Mouse (Mus musculus) MEL (cell line): ENCODE results near the gene Macc1. TPM values are rescaled to one million over a fixed set of nuclear protein-coding genes. Genes with fewer than 3 reads are reported as not detected.

Experiments used
- DNase-seq: peaks from one replicate; pipeline ENCODE4 v3.0.0; 2011; ENCODE audit warnings: low read depth, low spot score
- H3K27ac ChIP-seq: 2 replicates; pipeline ENCODE4 v1.5.1; 2012; ENCODE audit warnings: low read depth, mild to moderate bottlenecking, control low read depth, low read length, moderate library complexity; ENCODE audit not compliant: control insufficient read depth
- H3K27me3 ChIP-seq, 2 experiments: fragments of 150-350 bp in 1 of 2; sonication (generic) in 1 of 2; 2 replicates each; pipeline ENCODE4 v1.6.1; 2012; ENCODE audit warnings: low read length in 2 of 2, mild to moderate bottlenecking in 2 of 2, improper control_type of control experiment in 1 of 2, moderate library complexity in 1 of 2; ENCODE audit not compliant: insufficient read depth in 2 of 2, control insufficient read depth in 1 of 2
- H3K36me3 ChIP-seq, 2 experiments: 2 replicates each; pipeline ENCODE4 v1.6.1; 2012 to 2014; ENCODE audit warnings: low read length in 2 of 2, improper control_type of control experiment in 1 of 2, inconsistent platforms in 1 of 2, mild to moderate bottlenecking in 1 of 2; ENCODE audit not compliant: insufficient read depth in 2 of 2, control insufficient read depth in 1 of 2
- H3K4me1 ChIP-seq, 2 experiments: fragments of 150-350 bp in 1 of 2; sonication (generic) in 1 of 2; 2 replicates each; pipeline ENCODE4 v1.6.1; 2012; ENCODE audit warnings: low read length in 2 of 2, improper control_type of control experiment in 1 of 2, mild to moderate bottlenecking in 1 of 2; ENCODE audit not compliant: insufficient read depth in 2 of 2, control insufficient read depth in 1 of 2
- H3K4me3 ChIP-seq, 2 experiments: fragments of 150-350 bp in 1 of 2; sonication (generic) in 1 of 2; 2 replicates each; pipeline ENCODE4 v1.5.1; 2012; ENCODE audit warnings: low read depth in 2 of 2, low read length in 2 of 2, mild to moderate bottlenecking in 2 of 2, moderate library complexity in 2 of 2, control low read depth in 1 of 2, improper control_type of control experiment in 1 of 2; ENCODE audit not compliant: control insufficient read depth in 1 of 2, insufficient read depth in 1 of 2
- H3K79me2 ChIP-seq: 2 replicates; pipeline ENCODE4 v1.6.1; 2012; ENCODE audit warnings: mild to moderate bottlenecking, low read length, moderate library complexity; ENCODE audit not compliant: control insufficient read depth, poor library complexity, insufficient read depth
- H3K9ac ChIP-seq: 2 replicates; pipeline ENCODE4 v1.6.1; 2012; ENCODE audit warnings: low read depth, mild to moderate bottlenecking, control low read depth, low read length, moderate library complexity; ENCODE audit not compliant: control insufficient read depth, poor library complexity, severe bottlenecking
- H3K9me3 ChIP-seq: fragments of 150-350 bp; sonication (generic); replicated peaks from 2 replicates; pipeline ENCODE4 v1.6.1; 2012; ENCODE audit warnings: mild to moderate bottlenecking, low read length, improper control_type of control experiment, moderate library complexity; ENCODE audit not compliant: insufficient read depth
- BHLHE40 ChIP-seq: IDR thresholded peaks from 2 replicates; pipeline ENCODE4 v1.6.1; 2012; ENCODE audit warnings: low read depth, mild to moderate bottlenecking, inconsistent platforms, low read length, improper control_type of control experiment, borderline replicate concordance
- CHD1 ChIP-seq: IDR thresholded peaks from 2 replicates; pipeline ENCODE4 v1.6.1; 2012; ENCODE audit warnings: low read depth, mild to moderate bottlenecking, inconsistent platforms, low read length, improper control_type of control experiment
- CTCF ChIP-seq, 3 experiments: IDR thresholded peaks in 2 of 3; conservative IDR thresholded peaks in 1 of 3; 2 replicates each; pipeline ENCODE4 v1.5.1; 2011 to 2012; ENCODE audit warnings: low read length in 3 of 3, low read depth in 2 of 3, mild to moderate bottlenecking in 2 of 3, improper control_type of control experiment in 1 of 3, inconsistent platforms in 1 of 3, mixed read lengths in 1 of 3, moderate library complexity in 1 of 3; ENCODE audit not compliant: control insufficient read depth in 1 of 3, insufficient read depth in 1 of 3, poor library complexity in 1 of 3, severe bottlenecking in 1 of 3
- E2F4 ChIP-seq: IDR thresholded peaks from 2 replicates; pipeline ENCODE4 v1.6.1; 2011; ENCODE audit warnings: low read depth, low read length, improper control_type of control experiment, borderline replicate concordance
- EP300 ChIP-seq, 2 experiments: IDR thresholded peaks; 2 replicates each; pipeline ENCODE4 v1.6.1; 2011; ENCODE audit warnings: improper control_type of control experiment in 2 of 2, low read length in 2 of 2, low read depth in 1 of 2, mild to moderate bottlenecking in 1 of 2
- ETS1 ChIP-seq: IDR thresholded peaks from 2 replicates; pipeline ENCODE4 v1.6.1; 2012; ENCODE audit warnings: low read depth, mild to moderate bottlenecking, inconsistent platforms, low read length, improper control_type of control experiment, moderate library complexity
- HCFC1 ChIP-seq: IDR thresholded peaks from 2 replicates; pipeline ENCODE4 v1.6.1; 2012; ENCODE audit warnings: low read depth, mild to moderate bottlenecking, inconsistent platforms, low read length, improper control_type of control experiment, moderate library complexity
- JUND ChIP-seq: IDR thresholded peaks from 2 replicates; pipeline ENCODE4 v1.6.1; 2011; ENCODE audit warnings: low read depth, mild to moderate bottlenecking, improper control_type of control experiment, low read length
- KAT2A ChIP-seq: conservative IDR thresholded peaks from 2 replicates; pipeline ENCODE4 v1.6.1; 2012; ENCODE audit warnings: low read depth, low read length, improper control_type of control experiment, inconsistent platforms
- MAFK ChIP-seq: IDR thresholded peaks from 2 replicates; pipeline ENCODE4 v1.6.1; 2011; ENCODE audit warnings: low read depth, mild to moderate bottlenecking, low read length, improper control_type of control experiment, borderline replicate concordance
- MAX ChIP-seq: IDR thresholded peaks from 2 replicates; pipeline ENCODE4 v1.6.1; 2011; ENCODE audit warnings: low read length, improper control_type of control experiment
- MAZ ChIP-seq: IDR thresholded peaks from 2 replicates; pipeline ENCODE4 v1.6.1; 2012; ENCODE audit warnings: low read depth, mild to moderate bottlenecking, inconsistent platforms, low read length, improper control_type of control experiment
- MEF2A ChIP-seq: IDR thresholded peaks from 2 replicates; pipeline ENCODE4 v1.6.1; 2014; ENCODE audit warnings: low read depth, mild to moderate bottlenecking, inconsistent platforms, low read length, improper control_type of control experiment; ENCODE audit not compliant: poor library complexity, insufficient replicate concordance, severe bottlenecking; ENCODE audit errors: extremely low read depth
- MXI1 ChIP-seq: IDR thresholded peaks from 2 replicates; pipeline ENCODE4 v1.6.1; 2011; ENCODE audit warnings: mild to moderate bottlenecking, low read depth, low read length, improper control_type of control experiment
- MYB ChIP-seq: IDR thresholded peaks from 2 replicates; pipeline ENCODE4 v1.6.1; 2011; ENCODE audit warnings: mild to moderate bottlenecking, low read depth, low read length, improper control_type of control experiment
- MYC ChIP-seq: IDR thresholded peaks from 2 replicates; pipeline ENCODE4 v1.6.1; 2011; ENCODE audit warnings: low read depth, mild to moderate bottlenecking, low read length, improper control_type of control experiment, moderate library complexity
- NELFE ChIP-seq: IDR thresholded peaks from 2 replicates; pipeline ENCODE4 v1.6.1; 2011; ENCODE audit warnings: low read depth, low read length, improper control_type of control experiment
- POLR2AphosphoS2 ChIP-seq: IDR thresholded peaks from 2 replicates; pipeline ENCODE4 v1.6.1; 2011; ENCODE audit warnings: low read length, improper control_type of control experiment
- RCOR1 ChIP-seq: IDR thresholded peaks from 2 replicates; pipeline ENCODE4 v1.6.1; 2012; ENCODE audit warnings: low read depth, mild to moderate bottlenecking, inconsistent platforms, low read length, improper control_type of control experiment
- SIN3A ChIP-seq: IDR thresholded peaks from 2 replicates; pipeline ENCODE4 v1.6.1; 2012; ENCODE audit warnings: low read length, improper control_type of control experiment, inconsistent platforms
- SMC3 ChIP-seq: IDR thresholded peaks from 2 replicates; pipeline ENCODE4 v1.6.1; 2011; ENCODE audit warnings: low read depth, low read length, improper control_type of control experiment
- TBP ChIP-seq: IDR thresholded peaks from 2 replicates; pipeline ENCODE4 v1.8.0; 2011; ENCODE audit warnings: low read depth, low read length, improper control_type of control experiment
- TCF12 ChIP-seq: IDR thresholded peaks from 2 replicates; pipeline ENCODE4 v1.6.1; 2014; ENCODE audit warnings: low read depth, mild to moderate bottlenecking, inconsistent platforms, low read length, improper control_type of control experiment, moderate library complexity
- UBTF ChIP-seq: IDR thresholded peaks from 2 replicates; pipeline ENCODE4 v1.6.1; 2012; ENCODE audit warnings: low read depth, mild to moderate bottlenecking, inconsistent platforms, low read length, improper control_type of control experiment, moderate library complexity, borderline replicate concordance; ENCODE audit not compliant: insufficient read depth
- polyA plus RNA-seq, 2 experiments: library from polyadenylated mRNA; stranded (reverse) in 1 of 2; unstranded in 1 of 2; fragments of >175 nt in 1 of 2; fragments of >200 nt in 1 of 2; gene quantifications; 2 replicates each; pipeline versions ENCODE4 v1.2.1 to v1.2.4; 2012; ENCODE audit warnings: low replicate concordance in 2 of 2, low read depth in 1 of 2; ENCODE audit not compliant: insufficient read length in 2 of 2, insufficient read depth in 1 of 2, missing spikeins in 1 of 2
- total RNA-seq: library from RNA; depleted of rRNA; stranded (reverse); fragments of 300-350 nt; gene quantifications from 2 replicates; pipeline ENCODE4 v1.2.3, GENCODE M21; 2012

Gene Macc1
- total and polyA plus RNA-seq, 3 experiments, result not detected

DNA sequence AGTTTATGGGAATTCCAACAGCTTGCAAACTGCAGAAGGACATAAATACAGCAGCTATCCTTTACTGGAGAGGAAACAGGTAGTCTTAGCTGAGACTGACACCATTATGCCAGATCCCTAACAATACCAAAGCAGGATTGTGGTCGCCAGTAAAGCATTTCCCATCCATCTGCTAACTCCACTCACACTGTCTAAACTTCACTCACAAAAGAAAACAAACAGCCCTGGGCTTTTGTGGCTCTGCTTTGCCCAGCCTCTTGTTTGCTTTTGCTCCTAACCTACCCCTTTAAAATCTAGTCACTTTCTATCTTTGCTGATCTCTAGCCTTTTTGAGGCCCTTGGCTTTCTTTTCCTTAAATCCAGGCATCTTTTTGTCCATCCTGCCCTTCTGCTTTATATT, 40.5 kb upstream of the Macc1 start:
- Histone ChIP-seq H3K27ac (no peak overlapping the region), H3K79me2 (no peaks in the 10 kb centered on the region), H3K9me3 (no peaks in the 10 kb centered on the region), H3K4me1 (no peaks in the 10 kb centered on the region), H3K36me3 (no peaks in the 10 kb centered on the region), H3K27me3 (no peaks in the 10 kb centered on the region), H3K9ac (no peak overlapping the region), H3K4me3 (no peak overlapping the region)
- no peak for DNase-seq
- TF ChIP-seq MYB (no peak), EP300 (IDR thresholded peaks at IDR 0.05; ENCODE audit: low read depth in 1 of 2, low read length in 2 of 2) (no peak), MAX (no peak), HCFC1 (no peak), CTCF (IDR thresholded peaks at IDR 0.05 in 2 of 3, conservative IDR thresholded peaks at IDR 0.05 in 1 of 3; ENCODE audit: control insufficient read depth in 1 of 3, insufficient read depth in 1 of 3, low read depth in 2 of 3, low read length in 3 of 3, poor library complexity in 1 of 3, severe bottlenecking in 1 of 3) (no peak), MXI1 (no peak), MAZ (no peak), KAT2A (no peak), NELFE (no peak)

DNA sequence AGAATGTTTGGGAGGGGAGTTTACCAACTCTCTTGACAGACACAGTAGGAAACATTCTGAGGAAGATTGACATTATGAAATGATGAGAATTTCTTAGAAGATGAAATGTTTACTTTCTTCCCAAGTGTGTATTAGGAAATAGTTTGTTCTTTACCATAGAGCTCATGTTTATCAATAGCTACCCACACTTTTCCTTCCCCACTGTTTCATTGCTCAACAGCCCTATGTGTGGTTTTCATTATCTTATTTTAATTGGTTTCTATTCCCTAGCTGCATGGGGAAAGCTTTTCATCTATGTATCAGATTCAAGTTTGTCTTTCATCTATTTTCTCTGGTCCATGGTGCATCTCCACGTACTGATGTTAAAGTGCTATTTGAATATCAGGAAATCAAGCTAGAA, 37.8 kb upstream of the Macc1 start:
- H3K27me3 ChIP-seq, result no peaks in the 10 kb centered on the region
- H3K27ac ChIP-seq, result no peak overlapping the region
- H3K36me3 ChIP-seq, result no peaks in the 10 kb centered on the region
- H3K4me1 ChIP-seq, result no peaks in the 10 kb centered on the region
- H3K9me3 ChIP-seq, result no peaks in the 10 kb centered on the region
- H3K9ac ChIP-seq, result no peak overlapping the region
- TF ChIP-seq MEF2A (no peak), RCOR1 (no peak), TCF12 (no peak), KAT2A (no peak), MYC (no peak), POLR2AphosphoS2 (no peak), MAFK (no peak), BHLHE40 (no peak), EP300 (IDR thresholded peaks at IDR 0.05; ENCODE audit: low read depth in 1 of 2, low read length in 2 of 2) (no peak), ETS1 (no peak), JUND (no peak), SMC3 (no peak), TBP (no peak), E2F4 (no peak), SIN3A (no peak), UBTF (no peak), CHD1 (no peak)
- no peak overlapping the region for H3K4me3 ChIP-seq
- no peaks in the 10 kb centered on the region for H3K79me2 ChIP-seq
- DNase-seq, result no peak
